Mouse (Mus musculus): Measurements from ENCODE around the gene Gnat1.

DNA sequence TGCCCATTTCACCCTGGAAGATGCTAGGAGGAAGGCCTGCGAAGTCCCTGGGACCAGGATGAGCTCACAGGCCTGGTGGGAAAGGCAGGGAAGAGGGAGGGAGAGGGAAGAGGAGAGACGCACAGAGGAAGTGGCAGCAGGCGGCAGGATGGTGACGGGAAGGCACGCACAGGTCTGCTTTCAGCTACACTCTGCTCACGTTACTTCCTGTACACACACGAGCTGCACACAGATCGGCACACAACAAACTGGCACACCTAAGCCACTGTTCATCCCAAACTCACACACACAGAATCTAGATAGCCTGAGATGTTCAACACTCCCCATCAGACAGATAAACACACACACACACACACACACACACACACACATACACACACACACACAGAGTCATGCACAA lies 10.9 kb upstream of the Gnat1 start:
- TF ChIP-seq CTCF (conservative IDR thresholded peaks at IDR 0.05; ENCODE audit: insufficient read depth, insufficient read length, low read depth, low read length) (no peak), POLR2A (IDR thresholded peaks at IDR 0.05; ENCODE audit: low read depth, low read length) (no peak)
